Mouse (Mus musculus): ENCODE measurements around the gene Kdm2a.

GRCm38 (mm10) chr19:4326881-4327280 is 71.2 kb downstream of the Kdm2a start:
- TF ChIP-seq POLR2A (IDR thresholded peaks at IDR 0.05; ENCODE audit: control insufficient read depth in 1 of 2, insufficient read depth in 1 of 2, low read depth in 1 of 2, low read length in 2 of 2, poor library complexity in 1 of 2): no peak
- TF ChIP-seq E2F4 (IDR thresholded peaks at IDR 0.05; ENCODE audit: borderline replicate concordance, low read depth, low read length): no peak

All from MEL (cell line).